Mouse (Mus musculus) fat pad, adult 2 months (tissue): ENCODE data around the gene 2310039H08Rik.
"Not testable (repeated sequence)": the region's sequence is repeated elsewhere in the genome, so short reads cannot be mapped to it uniquely, and the experiment has no call there.

Source experiments
- DNase-seq: peaks from one replicate; pipeline ENCODE4 v3.0.0-alpha.2; 2011; ENCODE audit warnings: low read depth, low spot score; ENCODE audit errors: extremely low read depth

2310039H08Rik gene

GRCm38 (mm10) chr17:46758753-46759152 lies 13.7 kb upstream of the 2310039H08Rik start:
- no peak for DNase-seq

- DNase-seq = no peak
Measured at GRCm38 (mm10) chr17:46763544-46763943, 8.9 kb upstream of the 2310039H08Rik start, which contains the start of gene Ptcra. Gene Ptcra, minus strand, starts transcription at chr17:46763712.

- DNase-seq = not testable (repeated sequence)
Measured at GRCm38 (mm10) chr17:46764916-46765315, 7.5 kb upstream of the 2310039H08Rik start.

- no peak for DNase-seq
Measured at GRCm38 (mm10) chr17:46767868-46768267, 4.6 kb upstream of the 2310039H08Rik start.

GRCm38 (mm10) chr17:46770546-46770945 lies 1.9 kb upstream of the 2310039H08Rik start:
- no peak for DNase-seq

GRCm38 (mm10) chr17:46771025-46771424 lies 1.4 kb upstream of the 2310039H08Rik start:
- no peak for DNase-seq

- no peak for DNase-seq
Measured at GRCm38 (mm10) chr17:46771616-46772015, 819 bp upstream of the 2310039H08Rik start.

- no peak for DNase-seq
Measured at GRCm38 (mm10) chr17:46772038-46772403, 414 bp upstream of the 2310039H08Rik start.

- no peak for DNase-seq
Measured at GRCm38 (mm10) chr17:46773278-46774130, 1.1 kb downstream of the 2310039H08Rik start.

GRCm38 (mm10) chr17:46774131-46774472 lies 1.7 kb downstream of the 2310039H08Rik start:
- DNase-seq = no peak

- DNase-seq = no peak
Measured at GRCm38 (mm10) chr17:46775070-46775469, 2.6 kb downstream of the 2310039H08Rik start.

- DNase-seq = no peak
Measured at GRCm38 (mm10) chr17:46776087-46776486, 3.7 kb downstream of the 2310039H08Rik start.

- DNase-seq = no peak
Measured at GRCm38 (mm10) chr17:46781876-46782275, 9.4 kb downstream of the 2310039H08Rik start.

- no peak for DNase-seq
Measured at GRCm38 (mm10) chr17:46782341-46783221, 10.1 kb downstream of the 2310039H08Rik start, which contains the start of gene Rpl7l1. Gene Rpl7l1, minus strand, starts transcription at chr17:46782672.

GRCm38 (mm10) chr17:46783222-46783565 lies 10.8 kb downstream of the 2310039H08Rik start:
- no peak for DNase-seq

- no peak for DNase-seq
Measured at GRCm38 (mm10) chr17:46786952-46787351, 14.5 kb downstream of the 2310039H08Rik start.

- DNase-seq = not testable (repeated sequence)
Measured at GRCm38 (mm10) chr17:46787974-46788373, 15.5 kb downstream of the 2310039H08Rik start.

GRCm38 (mm10) chr17:46792963-46793362 lies 20.5 kb downstream of the 2310039H08Rik start:
- no peak for DNase-seq

- no peak for DNase-seq
Measured at GRCm38 (mm10) chr17:46796743-46797142, 24.3 kb downstream of the 2310039H08Rik start.

- no peak for DNase-seq
Measured at GRCm38 (mm10) chr17:46797386-46797785, 25.0 kb downstream of the 2310039H08Rik start.

GRCm38 (mm10) chr17:46799680-46800079 lies 27.2 kb downstream of the 2310039H08Rik start:
- DNase-seq = no peak

GRCm38 (mm10) chr17:46801761-46802160 lies 29.3 kb downstream of the 2310039H08Rik start:
- no peak for DNase-seq
